Mouse (Mus musculus) MEL (cell line): ENCODE data around the gene Taf1c.

Experiments used
- CTCF ChIP-seq, 3 experiments: IDR thresholded peaks in 2 of 3; conservative IDR thresholded peaks in 1 of 3; 2 replicates each; pipeline ENCODE4 v1.5.1; 2011 to 2012; ENCODE audit warnings: low read length in 3 of 3, low read depth in 2 of 3, mild to moderate bottlenecking in 2 of 3, improper control_type of control experiment in 1 of 3, inconsistent platforms in 1 of 3, mixed read lengths in 1 of 3, moderate library complexity in 1 of 3; ENCODE audit not compliant: control insufficient read depth in 1 of 3, insufficient read depth in 1 of 3, poor library complexity in 1 of 3, severe bottlenecking in 1 of 3
- ELF1 ChIP-seq: IDR thresholded peaks from 2 replicates; pipeline ENCODE4 v1.6.1; 2014; ENCODE audit warnings: low read depth, mild to moderate bottlenecking, inconsistent platforms, low read length, improper control_type of control experiment, moderate library complexity
- EP300 ChIP-seq, 2 experiments: IDR thresholded peaks; 2 replicates each; pipeline ENCODE4 v1.6.1; 2011; ENCODE audit warnings: improper control_type of control experiment in 2 of 2, low read length in 2 of 2, low read depth in 1 of 2, mild to moderate bottlenecking in 1 of 2
- GATA1 ChIP-seq: IDR thresholded peaks from 2 replicates; pipeline ENCODE4 v1.6.1; 2011; ENCODE audit warnings: low read depth, low read length, improper control_type of control experiment
- HCFC1 ChIP-seq: IDR thresholded peaks from 2 replicates; pipeline ENCODE4 v1.6.1; 2012; ENCODE audit warnings: low read depth, mild to moderate bottlenecking, inconsistent platforms, low read length, improper control_type of control experiment, moderate library complexity
- MAFK ChIP-seq: IDR thresholded peaks from 2 replicates; pipeline ENCODE4 v1.6.1; 2011; ENCODE audit warnings: low read depth, mild to moderate bottlenecking, low read length, improper control_type of control experiment, borderline replicate concordance
- MAX ChIP-seq: IDR thresholded peaks from 2 replicates; pipeline ENCODE4 v1.6.1; 2011; ENCODE audit warnings: low read length, improper control_type of control experiment
- POLR2A ChIP-seq, 2 experiments: IDR thresholded peaks; 2 replicates each; pipeline ENCODE4 v1.6.1; 2011 to 2012; ENCODE audit warnings: low read length in 2 of 2, mild to moderate bottlenecking in 2 of 2, control low read depth in 1 of 2, improper control_type of control experiment in 1 of 2, low read depth in 1 of 2, moderate library complexity in 1 of 2; ENCODE audit not compliant: control insufficient read depth in 1 of 2, insufficient read depth in 1 of 2, poor library complexity in 1 of 2
- POLR2AphosphoS2 ChIP-seq: IDR thresholded peaks from 2 replicates; pipeline ENCODE4 v1.6.1; 2011; ENCODE audit warnings: low read length, improper control_type of control experiment
- RCOR1 ChIP-seq: IDR thresholded peaks from 2 replicates; pipeline ENCODE4 v1.6.1; 2012; ENCODE audit warnings: low read depth, mild to moderate bottlenecking, inconsistent platforms, low read length, improper control_type of control experiment
- USF2 ChIP-seq, 2 experiments: IDR thresholded peaks; 2 replicates each; pipeline ENCODE4 v1.6.1; 2011 to 2012; ENCODE audit warnings: improper control_type of control experiment in 2 of 2, low read length in 2 of 2, borderline replicate concordance in 1 of 2, inconsistent platforms in 1 of 2, low read depth in 1 of 2, mild to moderate bottlenecking in 1 of 2; ENCODE audit not compliant: insufficient read depth in 1 of 2
- ZC3H11A ChIP-seq: IDR thresholded peaks from 2 replicates; pipeline ENCODE4 v1.6.1; 2012; ENCODE audit warnings: low read depth, mild to moderate bottlenecking, inconsistent platforms, low read length, improper control_type of control experiment
- ZKSCAN1 ChIP-seq: IDR thresholded peaks from 2 replicates; pipeline ENCODE4 v1.6.1; 2012; ENCODE audit warnings: low read depth, mild to moderate bottlenecking, inconsistent platforms, low read length, improper control_type of control experiment, moderate library complexity

DNA sequence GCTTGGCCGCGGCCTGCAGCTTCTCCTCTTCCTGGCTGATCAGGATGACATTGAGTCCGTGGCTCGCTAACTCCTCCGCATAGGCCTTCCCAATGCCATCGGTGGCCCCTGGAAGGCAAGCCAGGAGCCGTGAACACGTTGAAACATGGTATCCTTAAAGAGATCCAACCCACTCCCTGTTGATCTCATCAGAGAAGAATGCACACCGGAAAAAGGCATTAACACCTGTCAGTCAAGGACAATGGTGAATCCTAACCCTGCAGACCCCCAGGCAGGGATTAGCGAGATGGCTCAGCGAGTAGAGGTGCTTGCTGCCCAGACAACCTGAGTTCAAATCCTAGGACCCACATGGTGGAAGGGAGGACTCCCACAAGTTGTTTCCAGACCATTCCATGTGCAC, 38.7 kb downstream of the Taf1c start:
- no peak for TF ChIP-seq RCOR1
- TF ChIP-seq CTCF (IDR thresholded peaks at IDR 0.05 in 2 of 3, conservative IDR thresholded peaks at IDR 0.05 in 1 of 3; ENCODE audit: control insufficient read depth in 1 of 3, insufficient read depth in 1 of 3, low read depth in 2 of 3, low read length in 3 of 3, poor library complexity in 1 of 3, severe bottlenecking in 1 of 3) = no peak
- no peak for TF ChIP-seq HCFC1
- TF ChIP-seq POLR2AphosphoS2 = no peak
- TF ChIP-seq MAFK = no peak
- TF ChIP-seq GATA1 = no peak
- TF ChIP-seq EP300 (IDR thresholded peaks at IDR 0.05; ENCODE audit: low read depth in 1 of 2, low read length in 2 of 2) = no peak
- TF ChIP-seq USF2 (IDR thresholded peaks at IDR 0.05; ENCODE audit: borderline replicate concordance in 1 of 2, insufficient read depth in 1 of 2, low read depth in 1 of 2, low read length in 2 of 2) = no peak
- TF ChIP-seq ZKSCAN1 = no peak
- no peak for TF ChIP-seq MAX
- no peak for TF ChIP-seq ZC3H11A
- TF ChIP-seq ELF1 = no peak
- TF ChIP-seq POLR2A (IDR thresholded peaks at IDR 0.05; ENCODE audit: control insufficient read depth in 1 of 2, insufficient read depth in 1 of 2, low read depth in 1 of 2, low read length in 2 of 2, poor library complexity in 1 of 2) = no peak
